ENCODE assay signal across 27 mouse cellular contexts in genomic region chr17:24134062-24134461, GRCm38 (mm10). TPM values are rescaled to one million over a fixed set of nuclear protein-coding genes. Genes with fewer than 3 reads are reported as not detected.
DNase-seq lines count a peak whose midpoint lies in the region; ATAC-seq and TF ChIP-seq lines count a peak whose summit lies in the region.
"Had no signal": no experiment of that assay in that cellular context is flagged by ENCODE, and none has a peak within 500 bp of the region (broad histone marks: within the 10 kb centered on the region; RNA-seq: fewer than 3 reads in every experiment).

No protein-coding gene starts in this region.

- H3K9ac ChIP-seq in liver, embryonic 12.5 days, result 0 out of 2 replicates have a peak overlapping the region, but pooled peaks have one; percentile 6
- H3K9ac ChIP-seq in liver, postnatal 0 days (replicated peaks), result no peak overlapping the region
- no peak overlapping the region for H3K9ac ChIP-seq in MEL (ENCODE audit: control insufficient read depth, low read depth, low read length, poor library complexity, severe bottlenecking)
- H3K9ac ChIP-seq: embryonic facial prominence, embryonic 13.5 days; heart, embryonic 13.5 days; hindbrain, embryonic 14.5 days; kidney, embryonic 15.5 days; limb, embryonic 13.5 days; liver, embryonic 13.5 days; lung, embryonic 14.5 days had no signal

- no peak for ATAC-seq in liver, embryonic 12.5 days
- no peak for ATAC-seq in liver, postnatal 0 days
- ATAC-seq: forebrain, embryonic 16.5 days; intestine, postnatal 0 days; midbrain, embryonic 16.5 days had no signal

- no peaks in the 10 kb centered on the region for H3K9me3 ChIP-seq in liver, embryonic 12.5 days (replicated peaks)
- H3K9me3 ChIP-seq in liver, postnatal 0 days (ENCODE audit: low read length), result no peaks in the 10 kb centered on the region
- no peaks in the 10 kb centered on the region for H3K9me3 ChIP-seq in MEL (replicated peaks; ENCODE audit: insufficient read depth, low read length)
- H3K9me3 ChIP-seq: embryonic facial prominence, embryonic 13.5 days; heart, embryonic 13.5 days; kidney, embryonic 15.5 days; limb, embryonic 13.5 days; liver, embryonic 13.5 days had no signal

- no peak for TF ChIP-seq POLR2A in MEL (IDR thresholded peaks at IDR 0.05; ENCODE audit: control insufficient read depth in 1 of 2, insufficient read depth in 1 of 2, low read depth in 1 of 2, low read length in 2 of 2, poor library complexity in 1 of 2)

- H3K4me2 ChIP-seq in liver, embryonic 12.5 days, result no peak overlapping the region
- H3K4me2 ChIP-seq in liver, postnatal 0 days (ENCODE audit: low read depth, low read length), result no peak overlapping the region
- H3K4me2 ChIP-seq: embryonic facial prominence, embryonic 13.5 days; heart, embryonic 13.5 days; hindbrain, embryonic 14.5 days; kidney, embryonic 15.5 days; limb, embryonic 13.5 days; liver, embryonic 13.5 days; lung, embryonic 14.5 days; midbrain, embryonic 11.5 days had no signal

- peaks cover 21% of the 10 kb centered on the region for H3K36me3 ChIP-seq in liver, embryonic 12.5 days
- no peaks in the 10 kb centered on the region for H3K36me3 ChIP-seq in liver, postnatal 0 days (replicated peaks; ENCODE audit: insufficient read depth, low read length)
- peaks cover 2 to 19% of the 10 kb centered on the region in 2 experiments; a peak in 2 of 4 replicates for H3K36me3 ChIP-seq in MEL (ENCODE audit: control insufficient read depth in 1 of 2, insufficient read depth in 2 of 2, low read length in 2 of 2)
- H3K36me3 ChIP-seq: embryonic facial prominence, embryonic 13.5 days; kidney, embryonic 15.5 days had no signal

- peaks cover 52% of the 10 kb centered on the region for H3K4me1 ChIP-seq in liver, embryonic 12.5 days
- peaks cover 19% of the 10 kb centered on the region for H3K4me1 ChIP-seq in liver, postnatal 0 days (ENCODE audit: insufficient read depth)
- peaks cover 8 to 11% of the 10 kb centered on the region in 2 experiments; a peak in 3 of 4 replicates for H3K4me1 ChIP-seq in MEL (ENCODE audit: control insufficient read depth in 1 of 2, insufficient read depth in 2 of 2, low read length in 2 of 2)

- no peak for TF ChIP-seq EP300 in liver, postnatal 0 days (IDR thresholded peaks at IDR 0.05; ENCODE audit: low read depth)
- TF ChIP-seq EP300 in MEL (IDR thresholded peaks at IDR 0.05; ENCODE audit: low read depth in 1 of 2, low read length in 2 of 2), result peak in 1 of 2 experiments; percentile 36; a peak in 1 of 4 replicates

- no peak overlapping the region for H3K27ac ChIP-seq in liver, embryonic 12.5 days
- H3K27ac ChIP-seq in liver, postnatal 0 days (ENCODE audit: low read depth), result no peak overlapping the region
- no peak overlapping the region for H3K27ac ChIP-seq in MEL (ENCODE audit: control insufficient read depth, low read depth, low read length)
- H3K27ac ChIP-seq: embryonic facial prominence, embryonic 13.5 days; heart, embryonic 13.5 days; hindbrain, embryonic 14.5 days; kidney, embryonic 15.5 days; left cerebral cortex, adult 2 months; limb, embryonic 13.5 days; liver, embryonic 13.5 days had no signal

- no peak for TF ChIP-seq RAD21 in MEL (IDR thresholded peaks at IDR 0.05; ENCODE audit: low read depth, low read length)

- no peaks in the 10 kb centered on the region for H3K27me3 ChIP-seq in liver, embryonic 12.5 days (replicated peaks)
- no peaks in the 10 kb centered on the region for H3K27me3 ChIP-seq in liver, postnatal 0 days (ENCODE audit: insufficient read depth, low read length)
- H3K27me3 ChIP-seq in MEL (ENCODE audit: control insufficient read depth in 1 of 2, insufficient read depth in 2 of 2, low read length in 2 of 2), result no peaks in the 10 kb centered on the region
- H3K27me3 ChIP-seq: embryonic facial prominence, embryonic 13.5 days; heart, embryonic 13.5 days; kidney, embryonic 15.5 days; limb, embryonic 13.5 days; liver, embryonic 13.5 days had no signal

- DNase-seq in liver, postnatal 0 days, result no peak
- DNase-seq in ES-CJ7 (ENCODE audit: low read depth, low spot score) (peak; percentile 75), MEL (ENCODE audit: low read depth, low spot score) (peak; percentile 40)
- no peak for DNase-seq in urinary bladder, postnatal 25 days (ENCODE audit: low spot score)
- no peak for DNase-seq in thymus, postnatal 10 days (ENCODE audit: low spot score in 2 of 2)
- DNase-seq: adrenal gland, postnatal 10 days; B cell, adult 2 months; cerebellum, adult 18-20 months; cerebellum, postnatal 10 days; heart, postnatal 10 days; kidney, postnatal 25 days; liver, embryonic 13.5 days; lung, embryonic 14.5 days; right cerebral cortex, postnatal 4 days; thymus, adult 2 months; thymus, postnatal 4 days had no signal

- no peak for TF ChIP-seq CTCF in liver, postnatal 0 days (IDR thresholded peaks at IDR 0.05; ENCODE audit: low read depth)
- TF ChIP-seq CTCF in MEL (IDR thresholded peaks at IDR 0.05 in 2 of 3, conservative IDR thresholded peaks at IDR 0.05 in 1 of 3; ENCODE audit: control insufficient read depth in 1 of 3, insufficient read depth in 1 of 3, low read depth in 2 of 3, low read length in 3 of 3, poor library complexity in 1 of 3, severe bottlenecking in 1 of 3), result no peak

- peaks cover 42% of the 10 kb centered on the region for H3K79me2 ChIP-seq in MEL (ENCODE audit: control insufficient read depth, insufficient read depth, low read length, poor library complexity)

- no peak overlapping the region for H3K4me3 ChIP-seq in liver, embryonic 12.5 days
- H3K4me3 ChIP-seq in liver, postnatal 0 days (ENCODE audit: low read depth, low read length), result no peak overlapping the region
- H3K4me3 ChIP-seq in MEL (ENCODE audit: control insufficient read depth in 1 of 2, insufficient read depth in 1 of 2, low read depth in 2 of 2, low read length in 2 of 2), result no peak overlapping the region
- H3K4me3 ChIP-seq: embryonic facial prominence, embryonic 13.5 days; heart, embryonic 13.5 days; kidney, embryonic 15.5 days; left cerebral cortex, adult 2 months; limb, embryonic 13.5 days; liver, embryonic 13.5 days had no signal

TF ChIP-seq in MEL, 35 proteins besides CTCF, POLR2A, EP300 and RAD21:
- no peak for TF ChIP-seq MAFK (IDR thresholded peaks at IDR 0.05; ENCODE audit: borderline replicate concordance, low read depth, low read length)
- peak; percentile 88 for TF ChIP-seq RCOR1 (IDR thresholded peaks at IDR 0.05; ENCODE audit: low read depth, low read length)

RNA-seq across cellular contexts. Expression of gene Pdpk1, which starts 16.7 kb away (rescaled TPM):
- 31.4 and 34.9 TPM in 2 replicates for polyA plus RNA-seq in liver, embryonic 12.5 days (2016; fragmentation: Nextera tagmentation; extraction: Ambion mirVana)
- polyA plus RNA-seq in liver, postnatal 0 days (2015; fragmentation: Nextera tagmentation; extraction: Ambion mirVana), result 19.3 and 20.5 TPM in 2 replicates
- 19.0 and 19.3 TPM in 2 replicates for total RNA-seq in MEL (2012; rRNA removed)
- 10 to 100 TPM; 18.3 to 26.9 TPM for polyA plus RNA-seq in MEL (2012; ENCODE audit: insufficient read depth in 1 of 2, insufficient read length in 2 of 2, low read depth in 1 of 2, low replicate concordance in 2 of 2, missing spikeins in 1 of 2)

RNA-seq across cellular contexts. Expression of gene Amdhd2, which starts 29.5 kb away (rescaled TPM):
- polyA plus RNA-seq in liver, embryonic 12.5 days (2016; fragmentation: Nextera tagmentation; extraction: Ambion mirVana), result 20.9 and 22.7 TPM in 2 replicates
- 18.5 and 20.0 TPM in 2 replicates for polyA plus RNA-seq in liver, postnatal 0 days (2015; fragmentation: Nextera tagmentation; extraction: Ambion mirVana)
- 11.4 and 15.9 TPM in 2 replicates for total RNA-seq in MEL (2012; rRNA removed)
- polyA plus RNA-seq in MEL (2012; ENCODE audit: insufficient read depth in 1 of 2, insufficient read length in 2 of 2, low read depth in 1 of 2, low replicate concordance in 2 of 2, missing spikeins in 1 of 2), result 10 to 100 TPM in 1 of 2 experiments, not detected in 1; 36.1 TPM

RNA-seq across cellular contexts. Expression of gene Atp6v0c, which starts 35.4 kb away (rescaled TPM):
- polyA plus RNA-seq in liver, embryonic 12.5 days (2016; fragmentation: Nextera tagmentation; extraction: Ambion mirVana), result 371 and 388 TPM in 2 replicates
- polyA plus RNA-seq in liver, postnatal 0 days (2015; fragmentation: Nextera tagmentation; extraction: Ambion mirVana), result 422 and 445 TPM in 2 replicates
- total RNA-seq in MEL (2012; rRNA removed), result 58.4 and 59.3 TPM in 2 replicates
- polyA plus RNA-seq in MEL (2012; ENCODE audit: insufficient read depth in 1 of 2, insufficient read length in 2 of 2, low read depth in 1 of 2, low replicate concordance in 2 of 2, missing spikeins in 1 of 2), result 100 to 1,000 TPM; 125 to 515 TPM

Comparison
In these comparisons a context has a peak if more than half of its experiments do, and no peak if none do; other contexts are left out.
1. DNase-seq: peak in ES-CJ7 (single experiment) and MEL (single experiment); none in liver, postnatal 0 days (single experiment), urinary bladder, postnatal 25 days (single experiment) and thymus, postnatal 10 days (0 of 2).